Mouse (Mus musculus): ENCODE data around the gene Rabgap1l.
A peak's percentile ranks its signal among the peaks of the same experiment; 100 is the strongest.

- TF ChIP-seq NANOG (IDR thresholded peaks at IDR 0.05; ENCODE audit: borderline replicate concordance, low read length) (0 out of 2 replicates have a peak, but pooled peaks have one; percentile 4), CTCF (conservative IDR thresholded peaks at IDR 0.05; ENCODE audit: low read length) (no peak)
Observed at GRCm38 (mm10) chr1:160309951-160310350, 483.1 kb downstream of the Rabgap1l start.

Measured in E14TG2a.4 (cell line).